Mouse (Mus musculus) small intestine, adult 2 months (tissue): ENCODE measurements around the gene Disp1.

Source experiments
- CTCF ChIP-seq: fragments of 200-500 bp; IDR thresholded peaks from 2 replicates; pipeline ENCODE4 v1.5.1; 2012; ENCODE audit warnings: low read depth, mild to moderate bottlenecking, control low read depth, inconsistent platforms, low read length, moderate library complexity, mixed read lengths; ENCODE audit not compliant: insufficient replicate concordance, insufficient read length; ENCODE audit errors: extremely low read depth
- POLR2A ChIP-seq: fragments of 200-500 bp; IDR thresholded peaks from 2 replicates; pipeline ENCODE4 v1.6.1; 2012; ENCODE audit warnings: low read depth, mild to moderate bottlenecking, control low read depth, inconsistent platforms, low read length, moderate library complexity

DNA sequence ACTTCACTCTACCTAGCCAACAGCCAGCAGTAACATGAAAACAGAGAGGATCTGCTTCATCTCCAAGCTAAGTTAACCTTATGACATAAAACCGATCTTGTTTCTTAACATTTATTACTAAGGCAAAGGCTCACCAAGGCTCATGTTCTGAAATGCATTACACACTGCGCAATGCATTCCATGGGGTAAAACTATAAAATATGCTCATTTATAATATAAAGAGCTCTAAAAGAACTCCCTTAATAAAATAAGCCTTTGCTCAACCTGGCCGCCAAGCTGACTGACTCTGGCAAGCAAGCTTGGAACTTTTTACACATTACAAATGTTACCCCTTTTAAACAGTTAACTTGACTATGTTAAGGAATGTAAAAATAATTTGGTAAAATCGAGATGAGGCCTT lies 94.1 kb downstream of the Disp1 start:
- TF ChIP-seq CTCF, result no peak
- no peak for TF ChIP-seq POLR2A
